Mouse (Mus musculus): Measurements from ENCODE around the gene Igsf8. TPM values are rescaled to one million over a fixed set of nuclear protein-coding genes. Genes with fewer than 3 reads are reported as not detected.

The Igsf8 gene
- polyA plus RNA-seq, 1 experiment from 2014 or later: 12.8 TPM

DNA sequence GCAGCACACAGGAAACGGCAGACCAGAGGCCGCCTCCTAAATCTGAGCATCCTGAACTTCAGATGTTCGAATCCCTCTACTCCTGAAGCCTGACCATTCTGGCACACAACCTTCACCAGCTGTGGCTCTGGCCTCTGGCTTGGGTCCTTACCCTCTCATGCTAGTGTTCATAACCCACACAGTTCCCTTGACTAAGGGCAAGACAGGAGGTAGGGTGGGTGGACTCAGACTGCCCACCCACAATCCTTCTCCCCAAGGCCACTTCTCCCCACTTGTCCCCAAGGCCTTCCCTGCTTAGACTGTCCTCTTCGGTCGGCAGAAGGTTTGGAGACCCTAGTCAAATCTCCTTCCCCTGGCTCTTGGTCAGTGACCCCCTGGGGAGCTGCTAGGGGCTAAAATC is 88.1 kb downstream of the Igsf8 start:
- DNase-seq: no peak
- Histone ChIP-seq H3K4me2 (ENCODE audit: low read depth, low read length) (no peak overlapping the region), H3K4me3 (ENCODE audit: low read depth, low read length) (no peak overlapping the region), H3K9me3 (ENCODE audit: low read length) (no peaks in the 10 kb centered on the region), H3K27me3 (ENCODE audit: insufficient read depth, low read length) (0 out of 2 replicates have a peak, but pooled peaks cover 3% of the 10 kb centered on the region), H3K4me1 (ENCODE audit: insufficient read depth) (peaks cover 22% of the 10 kb centered on the region), H3K9ac (replicated peaks) (no peak overlapping the region), H3K27ac (ENCODE audit: low read depth) (no peak overlapping the region), H3K36me3 (replicated peaks; ENCODE audit: insufficient read depth, low read length) (no peaks in the 10 kb centered on the region)
- no peak for ATAC-seq
- WGBS (ENCODE audit: insufficient replicate concordance): 76% methylated on average over 5 of the region's 5 CpGs
- TF ChIP-seq CTCF (IDR thresholded peaks at IDR 0.05; ENCODE audit: low read depth) (no peak), EP300 (IDR thresholded peaks at IDR 0.05; ENCODE audit: low read depth) (no peak)

DNA sequence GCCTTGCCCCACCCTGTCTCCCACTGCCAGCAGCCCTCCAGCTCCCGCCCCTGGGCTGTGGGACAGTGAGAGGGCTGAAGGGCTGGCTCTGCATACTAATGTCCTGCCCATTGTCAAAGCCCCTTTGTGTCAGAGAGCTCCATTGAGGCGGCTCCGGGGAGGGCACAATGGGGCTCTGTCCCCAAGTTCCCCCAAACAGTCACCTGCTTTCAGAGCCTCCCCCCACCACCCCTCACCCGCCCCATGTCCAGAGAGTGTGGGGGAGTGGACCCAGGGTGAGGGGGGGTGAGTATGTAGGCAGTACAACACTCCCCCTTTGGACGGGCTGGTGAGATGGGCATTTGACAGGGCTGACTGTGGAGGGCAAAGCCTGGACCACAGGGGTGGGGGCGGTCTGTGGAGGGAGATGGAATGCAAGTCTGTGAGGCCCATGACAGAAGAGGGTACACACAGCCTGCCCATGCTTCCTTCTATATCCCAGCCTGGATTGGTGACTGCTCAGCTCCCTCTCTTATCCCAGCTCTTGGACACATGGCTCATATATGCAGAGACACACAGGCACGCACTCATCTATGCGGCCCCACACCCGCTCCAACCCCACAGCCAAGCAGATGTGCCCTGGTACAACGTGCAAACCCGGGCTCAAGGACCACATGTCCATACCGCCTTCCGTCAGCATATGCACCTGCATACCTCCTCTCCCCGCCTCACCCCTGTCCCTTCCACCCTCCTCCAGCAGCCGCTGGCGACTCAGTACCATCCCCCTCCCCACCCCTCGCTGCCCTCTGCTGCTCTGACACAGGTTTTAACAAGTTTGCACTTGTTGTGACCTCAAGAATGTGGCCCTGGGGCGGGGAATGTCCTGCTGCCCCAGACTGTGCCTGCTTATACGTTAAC is 88.7 kb downstream of the Igsf8 start:
- DNase-seq (peak; percentile 35), ATAC-seq (peak; percentile 32)
- Histone ChIP-seq H3K27ac (ENCODE audit: low read depth) (no peak overlapping the region), H3K9ac (replicated peaks) (no peak overlapping the region), H3K36me3 (replicated peaks; ENCODE audit: insufficient read depth, low read length) (no peaks in the 10 kb centered on the region), H3K4me2 (ENCODE audit: low read depth, low read length) (no peak overlapping the region), H3K9me3 (ENCODE audit: low read length) (no peaks in the 10 kb centered on the region), H3K4me1 (ENCODE audit: insufficient read depth) (peaks cover 20% of the 10 kb centered on the region), H3K27me3 (ENCODE audit: insufficient read depth, low read length) (0 out of 2 replicates have a peak, but pooled peaks cover 3% of the 10 kb centered on the region), H3K4me3 (ENCODE audit: low read depth, low read length) (no peak overlapping the region)
- TF ChIP-seq EP300 (IDR thresholded peaks at IDR 0.05; ENCODE audit: low read depth): no peak
- no peak for TF ChIP-seq CTCF (IDR thresholded peaks at IDR 0.05; ENCODE audit: low read depth)
- 31% methylated on average over 19 of the region's 19 CpGs for WGBS (ENCODE audit: insufficient replicate concordance)

DNA sequence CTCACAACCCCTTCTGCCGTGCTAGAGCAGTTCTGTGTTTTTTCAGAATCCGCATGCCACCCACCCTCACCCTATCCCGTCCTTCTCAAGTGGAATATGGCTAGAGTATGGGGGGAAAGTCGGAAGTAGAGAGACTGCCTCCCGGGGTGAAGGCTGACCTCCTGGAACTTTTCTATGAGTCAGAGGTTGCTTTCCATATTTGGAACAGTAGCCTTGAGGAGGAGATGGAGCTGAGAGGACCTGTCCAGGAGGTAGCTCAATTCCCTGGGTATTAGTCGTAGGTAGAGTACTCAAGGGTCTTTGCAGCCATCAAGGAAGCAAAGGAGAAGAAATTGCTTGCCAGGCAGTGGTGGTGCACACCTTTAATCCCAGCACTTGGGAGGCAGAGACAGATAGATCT is 90.6 kb downstream of the Igsf8 start:
- Histone ChIP-seq H3K4me3 (ENCODE audit: low read depth, low read length) (no peak overlapping the region), H3K27me3 (ENCODE audit: insufficient read depth, low read length) (0 out of 2 replicates have a peak, but pooled peaks cover 3% of the 10 kb centered on the region), H3K4me2 (ENCODE audit: low read depth, low read length) (no peak overlapping the region), H3K9ac (replicated peaks) (no peak overlapping the region), H3K27ac (ENCODE audit: low read depth) (no peak overlapping the region), H3K9me3 (ENCODE audit: low read length) (no peaks in the 10 kb centered on the region), H3K36me3 (replicated peaks; ENCODE audit: insufficient read depth, low read length) (no peaks in the 10 kb centered on the region), H3K4me1 (ENCODE audit: insufficient read depth) (peaks cover 8% of the 10 kb centered on the region; the same call in 1 of the 2 replicates)
- no peak for ATAC-seq
- TF ChIP-seq CTCF (IDR thresholded peaks at IDR 0.05; ENCODE audit: low read depth) (no peak), EP300 (IDR thresholded peaks at IDR 0.05; ENCODE audit: low read depth) (no peak)
- DNase-seq: no peak
- 57% methylated on average over 6 of the region's 6 CpGs for whole genome bisulfite sequencing (ENCODE audit: insufficient replicate concordance)

DNA sequence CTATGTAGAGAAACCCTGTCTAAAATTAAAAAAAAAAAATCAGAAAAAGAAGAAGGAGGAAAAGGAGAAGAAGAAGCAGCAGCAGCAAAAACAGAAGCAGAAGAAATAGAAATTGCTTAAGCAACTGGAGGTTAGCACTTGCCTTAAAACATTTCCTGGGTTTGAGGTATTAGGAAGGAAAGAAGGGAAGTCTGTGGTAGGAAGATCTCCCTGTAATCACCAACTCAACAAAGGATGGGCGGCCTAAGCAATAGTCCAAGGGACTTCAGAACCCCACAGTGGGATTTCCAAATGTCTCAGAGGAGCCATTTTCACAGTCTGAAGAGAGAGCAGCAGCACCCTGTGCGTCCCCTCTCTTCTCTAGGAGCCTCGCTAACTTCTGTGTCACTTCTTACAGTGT is 91.0 kb downstream of the Igsf8 start:
- 43% methylated on average over 3 of the region's 3 CpGs for WGBS (ENCODE audit: insufficient replicate concordance)
- H3K9ac ChIP-seq (replicated peaks): no peak overlapping the region
- H3K9me3 ChIP-seq (ENCODE audit: low read length): no peaks in the 10 kb centered on the region
- peaks cover 5% of the 10 kb centered on the region; the same call in 1 of the 2 replicates for H3K4me1 ChIP-seq (ENCODE audit: insufficient read depth)
- no peak overlapping the region for H3K27ac ChIP-seq (ENCODE audit: low read depth)
- H3K4me2 ChIP-seq (ENCODE audit: low read depth, low read length): no peak overlapping the region
- DNase-seq (no peak), ATAC-seq (no peak)
- no peak overlapping the region for H3K4me3 ChIP-seq (ENCODE audit: low read depth, low read length)
- H3K36me3 ChIP-seq (replicated peaks; ENCODE audit: insufficient read depth, low read length): no peaks in the 10 kb centered on the region
- no peak for TF ChIP-seq CTCF (IDR thresholded peaks at IDR 0.05; ENCODE audit: low read depth)
- no peak for TF ChIP-seq EP300 (IDR thresholded peaks at IDR 0.05; ENCODE audit: low read depth)
- 0 out of 2 replicates have a peak, but pooled peaks cover 3% of the 10 kb centered on the region for H3K27me3 ChIP-seq (ENCODE audit: insufficient read depth, low read length)

DNA sequence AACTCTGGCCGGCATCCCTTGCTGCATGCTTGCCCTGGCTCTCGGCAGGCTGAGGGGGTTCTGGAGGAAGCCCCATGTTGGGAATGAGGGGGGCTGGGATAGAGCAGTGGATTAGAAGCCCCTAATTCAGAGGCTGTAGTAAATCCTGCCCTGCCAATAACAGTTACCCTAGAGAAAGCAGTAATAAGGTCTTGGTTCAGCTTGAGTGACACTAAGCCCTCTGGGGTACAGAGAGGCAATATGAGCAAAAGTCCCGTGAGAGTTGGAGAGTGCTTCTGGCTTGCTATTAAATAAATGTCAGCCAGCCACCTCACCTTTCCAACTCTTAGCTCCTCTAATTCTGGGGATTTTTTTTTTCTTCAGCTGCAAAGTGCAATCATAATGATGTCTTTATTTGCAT is 93.9 kb downstream of the Igsf8 start:
- 67% methylated on average over 3 of the region's 3 CpGs for WGBS (ENCODE audit: insufficient replicate concordance)
- no peak overlapping the region for H3K27ac ChIP-seq (ENCODE audit: low read depth)
- H3K4me1 ChIP-seq (ENCODE audit: insufficient read depth): peaks cover 5% of the 10 kb centered on the region; the same call in 1 of the 2 replicates
- no peak for TF ChIP-seq EP300 (IDR thresholded peaks at IDR 0.05; ENCODE audit: low read depth)
- DNase-seq (no peak), ATAC-seq (no peak)
- H3K9me3 ChIP-seq (ENCODE audit: low read length): no peaks in the 10 kb centered on the region
- H3K27me3 ChIP-seq (ENCODE audit: insufficient read depth, low read length): 0 out of 2 replicates have a peak, but pooled peaks cover 3% of the 10 kb centered on the region
- H3K9ac ChIP-seq (replicated peaks): no peak overlapping the region
- H3K36me3 ChIP-seq (replicated peaks; ENCODE audit: insufficient read depth, low read length): no peaks in the 10 kb centered on the region
- no peak overlapping the region for H3K4me3 ChIP-seq (ENCODE audit: low read depth, low read length)
- no peak overlapping the region for H3K4me2 ChIP-seq (ENCODE audit: low read depth, low read length)

DNA sequence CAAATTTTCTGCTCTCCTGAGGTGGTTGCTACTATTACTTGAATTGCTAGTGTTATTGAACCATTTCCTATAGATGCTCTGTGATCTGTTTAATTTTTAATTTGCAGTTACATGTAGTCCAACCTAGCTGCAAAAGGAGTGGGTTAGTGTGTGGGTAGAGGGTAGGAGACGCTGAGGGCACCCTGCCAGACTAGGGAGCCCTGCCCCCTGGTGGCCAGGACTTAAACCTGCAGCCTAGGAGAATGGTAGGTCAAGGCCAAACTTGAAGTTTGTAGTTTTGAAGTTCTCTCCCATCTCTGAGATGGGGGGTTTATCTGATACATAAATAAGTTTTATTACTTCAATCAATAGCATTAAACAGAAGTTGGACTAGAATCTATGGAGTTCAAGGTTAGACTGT is 96.1 kb downstream of the Igsf8 start:
- H3K36me3 ChIP-seq (replicated peaks; ENCODE audit: insufficient read depth, low read length): no peaks in the 10 kb centered on the region
- H3K4me1 ChIP-seq (ENCODE audit: insufficient read depth): no peaks in the 10 kb centered on the region; the same call in 1 of the 2 replicates
- no peak overlapping the region for H3K27ac ChIP-seq (ENCODE audit: low read depth)
- ATAC-seq (0 out of 2 replicates have a peak, but pooled peaks have one; percentile 63), DNase-seq (peak; percentile 64)
- 0% methylated on average over 1 of the region's 1 CpGs for WGBS (ENCODE audit: insufficient replicate concordance)
- H3K4me2 ChIP-seq (ENCODE audit: low read depth, low read length): no peak overlapping the region
- no peaks in the 10 kb centered on the region for H3K27me3 ChIP-seq (ENCODE audit: insufficient read depth, low read length)
- H3K9me3 ChIP-seq (ENCODE audit: low read length): no peaks in the 10 kb centered on the region
- no peak overlapping the region for H3K4me3 ChIP-seq (ENCODE audit: low read depth, low read length)
- TF ChIP-seq CTCF (IDR thresholded peaks at IDR 0.05; ENCODE audit: low read depth) (peak; percentile 94), EP300 (IDR thresholded peaks at IDR 0.05; ENCODE audit: low read depth) (no peak)
- H3K9ac ChIP-seq (replicated peaks): no peak overlapping the region
